ENCODE assay signal across 1 mouse cellular context in the genomic region with DNA sequence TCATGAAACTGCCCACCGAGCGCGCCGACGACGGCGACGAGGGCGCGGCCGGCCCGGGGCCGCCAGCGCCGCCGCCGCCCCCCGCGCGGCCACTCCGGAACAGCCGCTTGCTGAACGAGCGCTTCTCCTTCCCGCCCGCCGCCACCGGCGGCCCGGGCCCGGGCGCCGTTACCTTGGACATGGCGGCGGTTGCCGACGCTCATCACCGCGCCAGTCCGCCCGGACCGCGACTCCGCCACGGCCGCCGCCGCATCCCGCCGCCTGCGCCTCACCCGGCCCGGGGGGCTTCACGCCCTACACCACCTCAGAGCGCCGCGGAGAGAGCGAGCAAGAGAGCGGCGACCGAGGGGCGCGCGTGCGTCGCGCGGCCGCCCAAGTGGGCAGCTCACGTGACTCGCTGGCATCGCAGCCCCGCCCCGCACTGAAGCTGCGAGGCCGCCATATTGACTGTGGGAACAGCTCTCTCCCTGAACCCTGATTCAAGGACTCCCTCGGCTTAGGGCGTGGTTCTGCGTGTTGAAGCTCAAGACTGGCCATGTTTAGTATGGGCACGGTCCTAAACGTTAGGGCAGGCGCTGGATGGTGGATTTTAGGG.
TF ChIP-seq lines count a peak whose summit lies in the region.

Gene Usp31 (minus strand): TSS at position 181 of the 595 bp plus-strand sequence.

TF ChIP-seq in CH12.LX, 34 proteins besides CTCF, POLR2A, EP300 and RAD21 (continued from another document):
- TF ChIP-seq PAX5 (IDR thresholded peaks at IDR 0.05; ENCODE audit: low read length), result no peak
- TF ChIP-seq JUN (IDR thresholded peaks at IDR 0.05; ENCODE audit: insufficient read depth, low read depth, low read length), result no peak
- TF ChIP-seq USF1 (IDR thresholded peaks at IDR 0.05; ENCODE audit: low read depth, low read length), result peak; percentile 98
- no peak for TF ChIP-seq SMC3 (IDR thresholded peaks at IDR 0.05; ENCODE audit: low read depth, low read length)
- TF ChIP-seq ELF1 (IDR thresholded peaks at IDR 0.05; ENCODE audit: low read depth, low read length), result peak; percentile 61
- peak; percentile 92 for TF ChIP-seq MAX (IDR thresholded peaks at IDR 0.05; ENCODE audit: low read length)
- TF ChIP-seq SIN3A (IDR thresholded peaks at IDR 0.05; ENCODE audit: low read length), result peak; percentile 83
- 0 out of 2 replicates have a peak, but pooled peaks have one; percentile 26 for TF ChIP-seq CHD2 (IDR thresholded peaks at IDR 0.05; ENCODE audit: low read length)
- peak; percentile 37; the same call in 1 of the 2 replicates for TF ChIP-seq MEF2A (IDR thresholded peaks at IDR 0.05; ENCODE audit: borderline replicate concordance, low read depth, low read length)
- TF ChIP-seq ZMIZ1 (IDR thresholded peaks at IDR 0.05; ENCODE audit: low read depth, low read length), result 0 out of 2 replicates have a peak, but pooled peaks have one; percentile 28
- TF ChIP-seq MXI1 (IDR thresholded peaks at IDR 0.05; ENCODE audit: low read depth, low read length), result peak; percentile 84
- TF ChIP-seq MYC (IDR thresholded peaks at IDR 0.05; ENCODE audit: low read depth, low read length), result peak; percentile 86
- TF ChIP-seq ZNF384 (IDR thresholded peaks at IDR 0.05; ENCODE audit: low read depth, low read length), result 0 out of 2 replicates have a peak, but pooled peaks have one; percentile 39
- TF ChIP-seq MAZ (IDR thresholded peaks at IDR 0.05; ENCODE audit: low read depth, low read length), result peak; percentile 94
- TF ChIP-seq IRF4 (IDR thresholded peaks at IDR 0.05; ENCODE audit: low read depth, low read length), result 0 out of 2 replicates have a peak, but pooled peaks have one; percentile 48
